Mouse (Mus musculus): ENCODE measurements around the gene Cyp21a1.
A peak's percentile ranks its signal among the peaks of the same experiment; 100 is the strongest.
"Not testable (repeated sequence)": the region's sequence is repeated elsewhere in the genome, so short reads cannot be mapped to it uniquely, and the experiment has no call there.

Cyp21a1 gene

DNA sequence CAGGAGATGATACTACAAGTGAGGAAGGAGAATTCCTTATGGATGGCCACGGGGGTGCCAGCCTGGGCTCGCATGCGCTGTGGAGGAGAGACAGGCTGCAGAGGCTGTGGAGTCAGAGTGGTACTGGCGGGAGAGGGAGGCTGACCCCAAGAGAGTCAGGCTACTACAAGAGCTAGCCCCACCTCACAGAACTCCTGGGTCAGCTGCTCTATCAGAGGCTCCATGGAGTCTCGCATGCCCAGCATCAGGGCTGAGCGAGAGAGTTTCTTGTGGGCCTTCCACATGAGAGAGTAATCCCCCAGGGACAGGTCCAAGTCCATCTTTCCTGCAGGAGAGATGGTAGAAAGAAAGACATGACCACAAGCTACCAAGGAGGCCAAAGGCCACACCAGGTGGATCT lies 994 bp downstream of the Cyp21a1 start:
- DNase-seq: not testable (repeated sequence)

- not testable (repeated sequence) for DNase-seq
Measured at GRCm38 (mm10) chr17:34802756-34803155, 1.6 kb downstream of the Cyp21a1 start.

DNA sequence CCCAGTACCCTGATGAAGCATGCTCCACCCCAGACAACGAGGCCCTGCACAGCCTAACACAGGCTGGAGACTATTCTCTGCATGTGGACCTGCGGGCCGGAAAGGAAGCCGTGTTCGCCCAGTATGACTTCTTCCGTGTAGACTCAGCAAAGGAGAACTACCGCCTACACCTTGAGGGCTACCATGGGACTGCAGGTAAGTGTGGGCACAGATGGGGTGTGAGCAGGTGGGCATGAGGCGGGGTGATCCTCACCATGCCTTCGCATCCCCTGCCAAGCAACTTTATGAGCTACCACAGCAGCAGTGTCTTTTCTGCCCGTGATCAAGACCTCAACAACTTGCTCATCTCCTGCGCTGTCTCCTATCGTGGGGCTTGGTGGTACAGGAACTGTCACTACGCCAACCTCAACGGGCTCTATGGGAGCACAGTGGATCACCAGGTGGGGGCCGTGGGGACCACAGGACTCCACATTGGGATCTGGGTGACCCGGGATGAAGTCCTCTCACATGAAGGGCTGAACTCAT lies 3.5 kb downstream of the Cyp21a1 start:
- DNase-seq: not testable (repeated sequence)

DNA sequence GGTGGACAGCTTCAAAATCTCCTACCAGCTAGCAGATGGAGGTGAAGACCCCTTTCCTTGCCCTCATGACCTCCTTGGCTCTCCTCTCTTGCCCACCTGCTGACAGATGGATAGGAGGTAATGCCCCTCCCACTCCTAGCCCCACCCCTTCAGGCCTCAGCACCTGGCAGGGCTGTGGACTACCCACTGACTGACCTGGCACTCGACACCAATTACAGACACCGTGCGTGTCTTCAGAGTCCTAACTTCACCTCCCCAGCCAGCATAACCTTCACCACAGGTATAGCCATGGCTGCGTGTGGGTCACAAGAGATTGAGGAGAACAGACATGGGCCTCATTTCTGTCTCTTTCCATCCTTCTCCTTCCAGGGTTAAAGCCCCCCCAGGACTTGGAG lies 4.8 kb downstream of the Cyp21a1 start:
- no peak for DNase-seq

- DNase-seq: no peak
Measured at GRCm38 (mm10) chr17:34798866-34799530, 5.4 kb downstream of the Cyp21a1 start.

DNA sequence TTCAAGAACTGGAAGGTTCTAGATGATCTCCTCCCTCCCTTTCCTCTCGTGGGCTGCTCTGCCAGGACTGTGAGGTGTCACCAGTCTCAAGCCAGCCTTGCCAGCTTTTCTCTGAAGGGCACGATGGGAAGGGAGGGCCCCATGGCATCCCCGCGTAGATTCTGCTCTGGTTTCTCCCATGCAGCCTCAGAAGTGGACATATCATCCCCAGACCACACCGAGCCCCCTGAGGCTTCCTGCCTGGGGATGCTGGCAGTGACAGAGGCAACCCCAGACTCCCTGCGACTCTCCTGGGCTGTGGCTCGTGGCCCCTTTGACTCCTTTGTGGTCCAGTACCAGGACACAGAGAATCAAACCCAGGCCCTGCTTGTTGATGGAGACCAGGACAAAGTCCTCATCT lies 6.3 kb downstream of the Cyp21a1 start:
- not testable (repeated sequence) for DNase-seq

- DNase-seq: not testable (repeated sequence)
Measured at GRCm38 (mm10) chr17:34797211-34797995, 7.0 kb downstream of the Cyp21a1 start.

DNA sequence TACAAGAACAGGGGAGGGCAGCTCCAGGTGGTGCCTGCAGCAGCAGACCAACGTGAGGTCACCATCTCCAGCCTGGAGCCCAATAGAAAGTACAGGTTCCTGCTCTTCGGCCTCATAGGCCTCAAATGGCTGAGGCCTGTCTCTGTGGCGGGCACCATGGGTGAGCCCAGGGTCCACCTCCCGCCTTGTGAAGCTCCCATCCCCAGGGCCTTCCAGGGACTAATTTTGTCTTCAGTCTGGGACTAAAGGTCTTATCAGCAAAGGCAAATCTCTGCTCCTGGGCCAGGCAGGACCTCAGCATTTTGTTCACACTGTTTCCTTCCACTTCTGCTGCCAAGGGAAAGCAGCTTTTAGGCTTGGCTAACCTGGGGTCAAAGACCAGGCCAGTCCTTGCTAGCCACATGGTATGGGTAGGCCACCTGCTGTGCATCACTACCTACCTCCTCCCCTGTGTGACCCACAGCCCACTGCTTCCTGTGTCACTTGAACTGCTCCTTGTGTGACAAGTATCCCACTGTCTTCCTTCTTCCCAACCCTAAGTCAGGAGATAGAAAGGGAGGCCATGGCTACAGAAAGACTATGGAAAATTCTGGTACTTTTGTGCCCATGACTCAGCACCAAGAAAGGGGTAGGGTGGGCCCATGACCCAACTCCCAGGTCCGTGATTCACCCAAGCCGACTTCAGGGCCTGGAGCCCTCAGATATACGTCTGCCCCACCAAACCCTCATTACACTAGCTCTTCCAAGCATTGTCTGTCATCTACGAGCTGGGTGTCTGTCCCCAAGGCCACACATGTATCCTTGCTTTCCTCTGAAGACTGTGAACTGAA lies 7.8 kb downstream of the Cyp21a1 start:
- DNase-seq: no peak

- DNase-seq: peak; percentile 78 to 79
Measured at GRCm38 (mm10) chr17:34795633-34796032, 8.7 kb downstream of the Cyp21a1 start.

- DNase-seq: no peak
Measured at GRCm38 (mm10) chr17:34795016-34795415, 9.3 kb downstream of the Cyp21a1 start.

DNA sequence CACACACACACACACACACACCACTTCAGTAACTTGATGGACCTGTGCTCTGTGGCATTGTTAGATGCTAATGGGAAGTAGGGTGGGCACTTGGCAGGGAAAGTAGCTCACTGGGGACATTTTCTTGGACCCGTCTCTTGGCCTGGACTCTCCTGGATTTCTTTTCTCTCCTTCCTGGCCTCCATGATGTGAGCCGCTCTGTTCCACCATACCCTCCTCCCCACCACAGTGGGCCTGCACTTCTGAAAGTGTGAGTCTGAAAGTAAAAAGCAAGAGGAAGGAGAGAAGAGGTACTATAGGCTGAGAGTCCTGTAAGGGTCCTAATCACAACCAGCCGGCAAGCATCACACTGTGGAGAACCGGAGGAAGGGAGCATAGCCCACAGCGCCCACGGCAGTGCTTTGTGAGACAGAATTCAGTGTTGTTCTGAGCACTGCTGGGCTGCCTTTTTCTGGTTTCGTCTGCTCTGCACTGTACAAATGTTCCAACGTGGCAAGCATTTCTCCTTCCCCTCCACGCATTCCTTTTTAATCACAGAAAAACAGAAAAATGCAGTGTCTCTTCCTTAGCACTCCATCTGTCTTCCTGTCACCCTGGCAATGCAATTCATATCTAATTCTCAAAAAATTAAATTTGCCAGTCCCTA lies 26.6 kb downstream of the Cyp21a1 start:
- DNase-seq: no peak

DNA sequence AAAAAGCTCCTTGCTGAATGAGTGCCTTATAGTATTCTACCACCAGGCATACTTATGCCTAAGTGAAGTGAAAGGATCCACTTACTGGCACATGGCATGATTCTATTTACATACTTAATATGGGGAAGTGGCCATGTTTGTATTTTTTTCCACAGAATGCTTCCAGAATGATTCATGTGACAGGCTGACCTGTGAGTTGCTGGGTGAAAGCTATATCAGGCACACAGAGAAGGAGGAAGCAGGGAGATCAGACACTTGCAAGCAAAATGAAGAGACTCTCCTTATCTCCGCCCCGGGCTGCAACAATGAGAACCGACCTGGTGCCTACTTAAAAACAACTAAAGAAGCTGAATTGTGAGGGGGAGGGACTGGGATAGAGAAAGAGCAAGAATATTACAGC lies 42.9 kb downstream of the Cyp21a1 start:
- DNase-seq: no peak
